Comparison of ENCODE assay signal across 29 mouse cellular contexts in genomic region chr2:126838848-126839247, GRCm38 (mm10). TPM values are rescaled to one million over a fixed set of nuclear protein-coding genes. Genes with fewer than 3 reads are reported as not detected.
DNase-seq lines count a peak whose midpoint lies in the region; ATAC-seq and TF ChIP-seq lines count a peak whose summit lies in the region.
"Had no signal": no experiment of that assay in that cellular context is flagged by ENCODE, and none has a peak within 500 bp of the region (broad histone marks: within the 10 kb centered on the region; RNA-seq: fewer than 3 reads in every experiment).

No protein-coding gene starts in this region.

- H3K27ac ChIP-seq in heart, embryonic 11.5 days (ENCODE audit: low read depth, low read length) = no peak overlapping the region
- H3K27ac ChIP-seq in thymus, adult 2 months (ENCODE audit: control insufficient read depth, insufficient read depth, low read length) = no peak overlapping the region
- H3K27ac ChIP-seq: embryonic facial prominence, embryonic 10.5 days; embryonic facial prominence, embryonic 13.5 days; forebrain, embryonic 12.5 days; forebrain, embryonic 15.5 days; heart, embryonic 13.5 days; hindbrain, embryonic 10.5 days; hindbrain, embryonic 13.5 days; intestine, embryonic 15.5 days had no signal

- peaks cover 33% of the 10 kb centered on the region for H3K36me3 ChIP-seq in heart, embryonic 11.5 days (ENCODE audit: control insufficient read depth, insufficient read depth, low read length)
- H3K36me3 ChIP-seq in thymus, adult 2 months (ENCODE audit: control insufficient read depth, insufficient read depth, low read length) = peaks cover 41% of the 10 kb centered on the region

- WGBS in heart, embryonic 11.5 days (ENCODE audit: insufficient replicate concordance) = 71% methylated on average over 5 of the region's 5 CpGs
- WGBS in thymus, adult 2 months = 95% methylated on average over 5 of the region's 5 CpGs

- no peak overlapping the region for H3K4me3 ChIP-seq in heart, embryonic 11.5 days (ENCODE audit: low read depth, low read length)
- no peak overlapping the region for H3K4me3 ChIP-seq in thymus, adult 2 months (ENCODE audit: control insufficient read depth, insufficient read depth, low read length)
- H3K4me3 ChIP-seq: embryonic facial prominence, embryonic 10.5 days; embryonic facial prominence, embryonic 13.5 days; erythroblast, embryonic 14.5 days; forebrain, embryonic 12.5 days; forebrain, embryonic 15.5 days; heart, embryonic 13.5 days; hindbrain, embryonic 10.5 days; hindbrain, embryonic 13.5 days; intestine, embryonic 15.5 days had no signal

- TF ChIP-seq CTCF in thymus, adult 2 months (IDR thresholded peaks at IDR 0.05; ENCODE audit: borderline replicate concordance, control insufficient read depth, extremely low read depth, insufficient read depth, low read length, poor library complexity) = no peak

- no peaks in the 10 kb centered on the region for H3K4me1 ChIP-seq in heart, embryonic 11.5 days (ENCODE audit: control insufficient read depth, insufficient read depth, low read length)
- no peaks in the 10 kb centered on the region for H3K4me1 ChIP-seq in thymus, adult 2 months (replicated peaks; ENCODE audit: control insufficient read depth, insufficient read depth, low read length)
- H3K4me1 ChIP-seq: embryonic facial prominence, embryonic 10.5 days; embryonic facial prominence, embryonic 13.5 days; forebrain, embryonic 12.5 days; forebrain, embryonic 15.5 days; heart, embryonic 13.5 days; hindbrain, embryonic 10.5 days; hindbrain, embryonic 13.5 days; intestine, embryonic 15.5 days had no signal

- ATAC-seq in heart, embryonic 11.5 days (replicated peaks; ENCODE audit: insufficient number of reproducible peaks, low FRiP score, low TSS enrichment) = no peak
- ATAC-seq: forebrain, embryonic 15.5 days; hindbrain, embryonic 16.5 days; intestine, embryonic 15.5 days had no signal

- peak; percentile 36 for DNase-seq in gastrocnemius, adult 18-20 months (ENCODE audit: low spot score)
- no peak for DNase-seq in gastrocnemius, postnatal 4 days (ENCODE audit: low spot score in 2 of 2)
- DNase-seq in heart, adult 18-20 months = peak; percentile 16 to 20
- peak; percentile 72 for DNase-seq in 416B (ENCODE audit: low read depth)
- no peak for DNase-seq in thymus, adult 2 months
- DNase-seq: adrenal gland, adult 2 months; adrenal gland, postnatal 25 days; B cell, adult 2 months; cerebellum, adult 11-12 months; cerebellum, adult 8-10 months; cerebellum, postnatal 10 days; cerebellum, postnatal 36 days; embryo, embryonic 11 days; kidney, adult 11 months; kidney, adult 8-10 months had no signal

- H3K9me3 ChIP-seq in heart, embryonic 11.5 days (replicated peaks; ENCODE audit: control insufficient read depth, low read length) = no peaks in the 10 kb centered on the region
- H3K9me3 ChIP-seq: embryonic facial prominence, embryonic 10.5 days; embryonic facial prominence, embryonic 13.5 days; forebrain, embryonic 12.5 days; forebrain, embryonic 15.5 days; G1E; heart, embryonic 13.5 days; hindbrain, embryonic 10.5 days; hindbrain, embryonic 13.5 days; intestine, embryonic 15.5 days had no signal

- no peak overlapping the region for H3K9ac ChIP-seq in heart, embryonic 11.5 days (ENCODE audit: low read depth, low read length)
- H3K9ac ChIP-seq: embryonic facial prominence, embryonic 13.5 days; forebrain, embryonic 12.5 days; forebrain, embryonic 15.5 days; heart, embryonic 13.5 days; hindbrain, embryonic 13.5 days; intestine, embryonic 15.5 days had no signal

- H3K4me2 ChIP-seq in heart, embryonic 11.5 days = no peak overlapping the region
- H3K4me2 ChIP-seq: embryonic facial prominence, embryonic 13.5 days; forebrain, embryonic 12.5 days; forebrain, embryonic 15.5 days; heart, embryonic 13.5 days; hindbrain, embryonic 13.5 days; intestine, embryonic 15.5 days had no signal

- no peak for TF ChIP-seq POLR2A in thymus, adult 2 months (IDR thresholded peaks at IDR 0.05; ENCODE audit: control insufficient read depth, extremely low read depth, insufficient read depth, low read length, poor library complexity)

- no peaks in the 10 kb centered on the region for H3K27me3 ChIP-seq in heart, embryonic 11.5 days (ENCODE audit: control insufficient read depth, insufficient read depth, low read length)
- H3K27me3 ChIP-seq in thymus, adult 2 months (ENCODE audit: control insufficient read depth, insufficient read depth, low read length) = no peaks in the 10 kb centered on the region
- H3K27me3 ChIP-seq: CH12.LX; embryonic facial prominence, embryonic 13.5 days; forebrain, embryonic 12.5 days; forebrain, embryonic 15.5 days; heart, embryonic 13.5 days; hindbrain, embryonic 13.5 days; intestine, embryonic 15.5 days had no signal

RNA-seq across cellular contexts. Expression of gene Trpm7, which starts 37.2 kb away (rescaled TPM):
- total RNA-seq in gastrocnemius, adult 18-20 months (2021) = 10 to 100 TPM; 20.7 to 21.4 TPM
- total RNA-seq in gastrocnemius, postnatal 4 days (2021) = 10 to 100 TPM; 43.6 to 53.5 TPM
- total RNA-seq in heart, adult 18-20 months (2021) = 10 to 100 TPM; 22.8 to 27.5 TPM
- polyA plus RNA-seq in heart, embryonic 11.5 days (2014; fragmentation: Nextera tagmentation; extraction: Ambion mirVana) = 39.4 and 49.9 TPM in 2 replicates
- 10.3 and 11.6 TPM in 2 replicates for polyA plus RNA-seq in thymus, adult 2 months (2012; rRNA removed)

RNA-seq across cellular contexts. Expression of gene Usp50, which starts 55.6 kb away (rescaled TPM):
- total RNA-seq in gastrocnemius, adult 18-20 months (2021) = under 1 TPM in 1 of 2 experiments, not detected in 1; 0.21 TPM
- not detected for total RNA-seq in gastrocnemius, postnatal 4 days (2021)
- not detected for total RNA-seq in heart, adult 18-20 months (2021)
- 2.1 and 3.3 TPM in 2 replicates for polyA plus RNA-seq in heart, embryonic 11.5 days (2014; fragmentation: Nextera tagmentation; extraction: Ambion mirVana)
- 0.32 and 0.51 TPM in 2 replicates for polyA plus RNA-seq in thymus, adult 2 months (2012; rRNA removed)
- total RNA-seq: adrenal gland, adult 2 months; adrenal gland, postnatal 25 days; heart, postnatal 25 days had no signal

Comparison
In these comparisons a context has a peak if more than half of its experiments do, and no peak if none do; other contexts are left out.
1. DNase-seq: peak in gastrocnemius, adult 18-20 months (single experiment), heart, adult 18-20 months (2 of 2) and 416B (single experiment); none in gastrocnemius, postnatal 4 days (0 of 2) and thymus, adult 2 months (single experiment).